Mouse (Mus musculus): Measurements from ENCODE around the gene Gm128.

GRCm38 (mm10) chr3:95230495-95231297 lies 10.7 kb downstream of the Gm128 start:
- TF ChIP-seq GATA1 (IDR thresholded peaks at IDR 0.05; ENCODE audit: borderline replicate concordance, low read length) (no peak), FLI1 (IDR thresholded peaks at IDR 0.05; ENCODE audit: low read length) (no peak)
